Mouse (Mus musculus) ES-E14 (cell line): ENCODE data around the gene Isca1. TPM values are rescaled to one million over a fixed set of nuclear protein-coding genes. Genes with fewer than 3 reads are reported as not detected.
"Not testable (repeated sequence)": the region's sequence is repeated elsewhere in the genome, so short reads cannot be mapped to it uniquely, and the experiment has no call there.

Source experiments
- DNase-seq: peaks from one replicate; pipeline ENCODE4 v3.0.0-alpha.2; 2013; ENCODE audit warnings: low read depth, low spot score
- H3K27ac ChIP-seq: 2 replicates; pipeline ENCODE4 v1.5.1; 2012; ENCODE audit warnings: low read depth, mild to moderate bottlenecking, low read length, moderate library complexity, mixed read lengths; ENCODE audit not compliant: poor library complexity, insufficient read depth, severe bottlenecking
- H3K36me3 ChIP-seq: 2 replicates; pipeline ENCODE4 v1.6.1; 2012; ENCODE audit warnings: mild to moderate bottlenecking, low read length, moderate library complexity, mixed read lengths; ENCODE audit not compliant: control insufficient read depth, poor library complexity, insufficient read depth, severe bottlenecking
- H3K4me1 ChIP-seq, 2 experiments: fragments of 150-350 bp in 1 of 2; sonication (generic) in 1 of 2; 2 replicates each; pipeline ENCODE4 v1.6.1; 2012; ENCODE audit warnings: low read length in 2 of 2, mild to moderate bottlenecking in 1 of 2, mixed read lengths in 1 of 2; ENCODE audit not compliant: control insufficient read depth in 2 of 2, insufficient read depth in 2 of 2, poor library complexity in 1 of 2
- H3K4me3 ChIP-seq, 2 experiments: fragments of 150-350 bp in 1 of 2; sonication (generic) in 1 of 2; 2 replicates each; pipeline ENCODE4 v1.5.1; 2012; ENCODE audit warnings: low read length in 2 of 2, low read depth in 1 of 2, mild to moderate bottlenecking in 1 of 2, mixed read lengths in 1 of 2; ENCODE audit not compliant: insufficient read depth in 1 of 2, poor library complexity in 1 of 2, severe bottlenecking in 1 of 2
- H3K9ac ChIP-seq: 2 replicates; pipeline ENCODE4 v1.6.1; 2012; ENCODE audit warnings: low read depth, mild to moderate bottlenecking, low read length, mixed read lengths; ENCODE audit not compliant: poor library complexity, insufficient read depth, severe bottlenecking
- H3K9me3 ChIP-seq: fragments of 150-350 bp; sonication (generic); 2 replicates; pipeline ENCODE4 v1.6.1; 2012; ENCODE audit warnings: low read depth, mild to moderate bottlenecking, low read length; ENCODE audit not compliant: control insufficient read depth, insufficient read depth
- CHD2 ChIP-seq: IDR thresholded peaks from 2 replicates; pipeline ENCODE4 v1.6.1; 2014; ENCODE audit warnings: mild to moderate bottlenecking, low read depth, low read length, inconsistent platforms
- HCFC1 ChIP-seq: IDR thresholded peaks from 2 replicates; pipeline ENCODE4 v1.6.1; 2012; ENCODE audit warnings: low read length, inconsistent platforms, borderline replicate concordance; ENCODE audit not compliant: insufficient read depth
- MAFK ChIP-seq: IDR thresholded peaks from 2 replicates; pipeline ENCODE4 v1.6.1; 2014; ENCODE audit warnings: mild to moderate bottlenecking, low read depth, low read length, inconsistent platforms; ENCODE audit not compliant: insufficient read depth
- ZC3H11A ChIP-seq: IDR thresholded peaks from 2 replicates; pipeline ENCODE4 v1.6.1; 2012; ENCODE audit warnings: low read depth, mild to moderate bottlenecking, inconsistent platforms, low read length, borderline replicate concordance
- ZNF384 ChIP-seq: IDR thresholded peaks from 2 replicates; pipeline ENCODE4 v1.6.1; 2012; ENCODE audit warnings: low read depth, low read length, inconsistent platforms
- in situ Hi-C, 2 experiments: fragments of 600-800 bp; cut with MboI; formaldehyde crosslinking; loops; one replicate each; pipeline ENCODE4 v1.15.1; 2025; ENCODE audit warnings: low sequenced_read_pairs in 2 of 2, inconsistent platforms in 1 of 2; ENCODE audit not compliant: unreplicated experiment in 2 of 2
- total RNA-seq: library from RNA; depleted of rRNA; stranded (reverse); fragments of 300-350 nt; gene quantifications from 2 replicates; pipeline ENCODE4 v1.2.3, GENCODE M21; 2012

The Isca1 gene
- total RNA-seq, 1 experiment, result 21.7 TPM

- DNase-seq, result no peak
- in situ Hi-C loops, result no loop called here
- H3K27ac ChIP-seq, result no peak within 1 kb of the TSS
- H3K4me1 ChIP-seq, result no peaks in the 10 kb centered on the region
- no peak within 1 kb of the TSS for H3K4me3 ChIP-seq
- H3K9me3 ChIP-seq, result no peaks in the 10 kb centered on the region
- H3K36me3 ChIP-seq, result peaks cover 37% of the 10 kb centered on the region
- no peak within 1 kb of the TSS for H3K9ac ChIP-seq
- TF ChIP-seq ZC3H11A (no peak), HCFC1 (no peak), CHD2 (no peak), MAFK (no peak), ZNF384 (no peak)
These were observed 12.5 kb upstream of the Isca1 start, which contains the start of gene Gm49354 for GRCm38 (mm10) chr13:59782145-59782544. Gene Gm49354 (minus strand): TSS chr13:59782245.

GRCm38 (mm10) chr13:59779744-59780264 lies 10.2 kb upstream of the Isca1 start:
- DNase-seq, in situ Hi-C loops, H3K4me1 ChIP-seq, H3K27ac ChIP-seq, H3K9me3 ChIP-seq, H3K4me3 ChIP-seq, H3K9ac ChIP-seq: not testable (repeated sequence)
- peak; percentile 95 for TF ChIP-seq ZNF384
- H3K36me3 ChIP-seq, result peaks cover 30% of the 10 kb centered on the region

DNA sequence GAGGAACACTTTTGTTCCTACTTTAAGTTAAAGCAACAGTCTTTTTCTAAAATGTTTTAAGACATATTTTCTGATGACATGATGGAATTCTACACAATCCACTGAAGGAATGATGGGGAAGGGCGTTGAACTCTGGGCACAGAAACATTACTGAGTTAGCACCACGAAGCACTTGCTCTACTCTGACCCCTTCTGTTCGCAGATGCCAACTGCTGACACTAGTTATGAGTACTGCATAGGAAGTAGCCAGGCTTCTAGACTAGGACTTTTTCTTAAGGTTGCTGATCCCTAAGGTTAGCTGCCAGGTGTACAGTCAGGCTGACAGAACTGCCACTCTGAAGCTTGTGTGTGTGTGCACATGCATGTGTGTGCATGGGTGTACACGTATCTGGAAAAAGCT lies 9.6 kb upstream of the Isca1 start:
- TF ChIP-seq HCFC1, result no peak
- no peak for TF ChIP-seq MAFK
- no peak for TF ChIP-seq ZC3H11A
- no peak for TF ChIP-seq CHD2
- 0 out of 2 replicates have a peak, but pooled peaks have one; percentile 18 for TF ChIP-seq ZNF384
- no peaks in the 10 kb centered on the region for H3K9me3 ChIP-seq
- peaks cover 27% of the 10 kb centered on the region for H3K36me3 ChIP-seq
- H3K4me3 ChIP-seq, result no peak overlapping the region
- H3K4me1 ChIP-seq, result no peaks in the 10 kb centered on the region
- H3K27ac ChIP-seq, result no peak overlapping the region
- in situ Hi-C loops, result no loop called here
- H3K9ac ChIP-seq, result no peak overlapping the region
- DNase-seq, result no peak

GRCm38 (mm10) chr13:59775168-59775567 lies 5.6 kb upstream of the Isca1 start:
- H3K4me1 ChIP-seq, result peaks cover 4% of the 10 kb centered on the region in 2 experiments; a peak in 3 of 4 replicates
- no peak for DNase-seq
- H3K9ac ChIP-seq, result no peak overlapping the region
- peaks cover 19% of the 10 kb centered on the region; the same call in 1 of the 2 replicates for H3K36me3 ChIP-seq
- H3K4me3 ChIP-seq, result no peak overlapping the region
- in situ Hi-C loops, result no loop called here
- H3K27ac ChIP-seq, result no peak overlapping the region
- TF ChIP-seq MAFK (no peak), ZNF384 (no peak), ZC3H11A (no peak), HCFC1 (no peak), CHD2 (no peak)
- H3K9me3 ChIP-seq, result no peaks in the 10 kb centered on the region

DNA sequence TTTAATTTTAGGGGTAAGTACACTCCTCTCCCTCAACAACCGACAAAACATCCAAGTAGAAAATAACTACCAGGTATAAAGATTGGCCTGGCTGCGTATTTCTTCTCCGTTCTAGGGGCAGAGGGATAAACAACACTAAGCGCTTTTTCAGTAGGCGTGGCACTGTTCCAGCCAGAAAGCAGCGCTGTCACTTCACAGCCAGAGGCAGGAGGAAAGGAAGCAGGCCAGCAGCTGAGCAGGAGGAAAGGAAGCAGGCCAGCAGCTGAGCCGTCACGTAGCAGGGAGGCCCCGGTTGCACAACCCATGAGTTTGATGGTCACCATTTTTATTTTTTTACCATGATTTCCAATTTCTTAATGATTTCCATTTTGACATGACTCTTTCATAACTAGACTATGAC lies 1.6 kb upstream of the Isca1 start:
- H3K4me1 ChIP-seq, result peaks cover 7 to 15% of the 10 kb centered on the region in 2 experiments
- H3K4me3 ChIP-seq, result peak overlapping the region in 1 of 2 experiments; percentile 93; a peak in 2 of 4 replicates
- TF ChIP-seq HCFC1 (no peak), ZNF384 (no peak), ZC3H11A (no peak), MAFK (no peak), CHD2 (no peak)
- in situ Hi-C loops, result no loop called here
- DNase-seq, result no peak
- no peak overlapping the region for H3K9ac ChIP-seq
- peaks cover 16% of the 10 kb centered on the region; the same call in 1 of the 2 replicates for H3K36me3 ChIP-seq
- H3K27ac ChIP-seq, result no peak overlapping the region
- no peaks in the 10 kb centered on the region for H3K9me3 ChIP-seq
